Mouse (Mus musculus) embryonic facial prominence, embryonic 14.5 days (tissue): ENCODE measurements around the gene Cfap54. TPM values are rescaled to one million over a fixed set of nuclear protein-coding genes. Genes with fewer than 3 reads are reported as not detected.

Source experiments
- ATAC-seq: fragments of 200-750 bp; cut with Nextera tagmentation; 2 replicates; pipeline ENCODE4 v1.8.0; 2017; ENCODE audit warnings: low read depth, moderate number of reproducible peaks, moderate TSS enrichment
- DNase-seq: peaks from one replicate; pipeline ENCODE4 v3.0.0-alpha.2; 2015; ENCODE audit warnings: low spot score
- H3K27ac ChIP-seq: fragments of 300-500 bp; sonication (generic); replicated peaks from 2 replicates; pipeline ENCODE4 v1.5.1; 2014; ENCODE audit warnings: low read depth, mild to moderate bottlenecking, low read length, moderate library complexity
- H3K27me3 ChIP-seq: fragments of 300-500 bp; sonication (generic); replicated peaks from 2 replicates; pipeline ENCODE4 v1.6.1; 2014; ENCODE audit warnings: low read length; ENCODE audit not compliant: control insufficient read depth, insufficient read depth
- H3K36me3 ChIP-seq: fragments of 300-500 bp; sonication (generic); 2 replicates; pipeline ENCODE4 v1.6.1; 2014; ENCODE audit warnings: low read length, mixed read lengths; ENCODE audit not compliant: control insufficient read depth, insufficient read depth
- H3K4me1 ChIP-seq: fragments of 300-500 bp; sonication (generic); 2 replicates; pipeline ENCODE4 v1.6.1; 2014; ENCODE audit warnings: antibody characterized with exemption, low read length; ENCODE audit not compliant: control insufficient read depth, insufficient read depth
- H3K4me2 ChIP-seq: fragments of 300-500 bp; sonication (generic); 2 replicates; pipeline ENCODE4 v1.6.1; 2014; ENCODE audit warnings: low read depth, mild to moderate bottlenecking, low read length, moderate library complexity, mixed read lengths
- H3K4me3 ChIP-seq: fragments of 300-500 bp; sonication (generic); 2 replicates; pipeline ENCODE4 v1.5.1; 2014; ENCODE audit warnings: low read depth, mild to moderate bottlenecking, low read length
- H3K9ac ChIP-seq: fragments of 300-500 bp; sonication (generic); 2 replicates; pipeline ENCODE4 v1.6.1; 2014; ENCODE audit warnings: low read depth, mild to moderate bottlenecking, low read length, moderate library complexity, mixed read lengths
- H3K9me3 ChIP-seq: fragments of 300-500 bp; sonication (generic); 2 replicates; pipeline ENCODE4 v1.6.1; 2016; ENCODE audit warnings: low read length; ENCODE audit not compliant: control insufficient read depth
- WGBS: fragments of 180-500 bp; shearing (Covaris S2); extraction: QIAGEN DNeasy Blood & Tissue Kit; methylation state at CpG from one replicate; pipeline ENCODE4 v1.1.7; 2014; 5-methylcytosine and 5-hydroxymethylcytosine counted together
- polyA plus RNA-seq: library from polyadenylated mRNA; unstranded; fragments of >200 nt; fragmentation: Nextera tagmentation; extraction: Ambion mirVana; gene quantifications from 2 replicates; pipeline ENCODE4 v1.2.1, GENCODE M21; 2014

Gene Cfap54
- polyA plus RNA-seq, 1 experiment from 2014 or later, result 1.8 TPM

- DNase-seq (no peak), ATAC-seq (no peak)
- WGBS, result 68% methylated on average over 6 of the region's 6 CpGs
- H3K4me1 ChIP-seq, result no peaks in the 10 kb centered on the region
- no peak overlapping the region for H3K4me3 ChIP-seq
- H3K9ac ChIP-seq, result no peak overlapping the region
- H3K27ac ChIP-seq, result no peak overlapping the region
- no peak overlapping the region for H3K4me2 ChIP-seq
- H3K27me3 ChIP-seq, result no peaks in the 10 kb centered on the region
- no peaks in the 10 kb centered on the region for H3K36me3 ChIP-seq
- no peaks in the 10 kb centered on the region for H3K9me3 ChIP-seq
These were observed 8.8 kb upstream of the Cfap54 start for GRCm38 (mm10) chr10:93090241-93090640.

GRCm38 (mm10) chr10:93088396-93089048, 7.1 kb upstream of the Cfap54 start:
- no peaks in the 10 kb centered on the region for H3K27me3 ChIP-seq
- no peak for ATAC-seq
- WGBS, result 51% methylated on average over 11 of the region's 11 CpGs
- no peak overlapping the region for H3K4me3 ChIP-seq
- H3K4me2 ChIP-seq, result no peak overlapping the region
- H3K27ac ChIP-seq, result no peak overlapping the region
- no peaks in the 10 kb centered on the region; the same call in 1 of the 2 replicates for H3K4me1 ChIP-seq
- no peak for DNase-seq
- no peaks in the 10 kb centered on the region for H3K9me3 ChIP-seq
- no peak overlapping the region for H3K9ac ChIP-seq
- H3K36me3 ChIP-seq, result no peaks in the 10 kb centered on the region

- WGBS, result 62% methylated on average over 7 of the region's 7 CpGs
- no peaks in the 10 kb centered on the region for H3K36me3 ChIP-seq
- no peak overlapping the region for H3K4me2 ChIP-seq
- H3K4me3 ChIP-seq, result no peak overlapping the region
- ATAC-seq, result peak; percentile 57; the same call in 1 of the 2 replicates
- DNase-seq, result peak; percentile 33
- no peak overlapping the region for H3K9ac ChIP-seq
- no peaks in the 10 kb centered on the region for H3K27me3 ChIP-seq
- no peaks in the 10 kb centered on the region for H3K9me3 ChIP-seq
- no peak overlapping the region for H3K27ac ChIP-seq
- H3K4me1 ChIP-seq, result no peaks in the 10 kb centered on the region; the same call in 1 of the 2 replicates
These were observed 6.1 kb upstream of the Cfap54 start for GRCm38 (mm10) chr10:93087504-93087903.

GRCm38 (mm10) chr10:93083963-93084340, 2.5 kb upstream of the Cfap54 start:
- no peaks in the 10 kb centered on the region for H3K36me3 ChIP-seq
- no peaks in the 10 kb centered on the region; the same call in 1 of the 2 replicates for H3K27me3 ChIP-seq
- no peak for DNase-seq
- H3K27ac ChIP-seq, result no peak overlapping the region
- no peaks in the 10 kb centered on the region for H3K9me3 ChIP-seq
- H3K9ac ChIP-seq, result no peak overlapping the region
- WGBS, result 50% methylated on average over 8 of the region's 8 CpGs
- H3K4me2 ChIP-seq, result no peak overlapping the region
- peaks cover 8% of the 10 kb centered on the region; the same call in 1 of the 2 replicates for H3K4me1 ChIP-seq
- no peak for ATAC-seq
- no peak overlapping the region for H3K4me3 ChIP-seq

- H3K4me3 ChIP-seq, result peak overlapping the region; percentile 16
- no peaks in the 10 kb centered on the region; the same call in 1 of the 2 replicates for H3K27me3 ChIP-seq
- no peak overlapping the region for H3K9ac ChIP-seq
- DNase-seq, result no peak
- peaks cover 8% of the 10 kb centered on the region; the same call in 1 of the 2 replicates for H3K4me1 ChIP-seq
- H3K27ac ChIP-seq, result no peak overlapping the region
- 11% methylated on average over 17 of the region's 17 CpGs for WGBS
- peak overlapping the region; percentile 51 for H3K4me2 ChIP-seq
- ATAC-seq, result no peak
- no peaks in the 10 kb centered on the region for H3K9me3 ChIP-seq
- H3K36me3 ChIP-seq, result no peaks in the 10 kb centered on the region
These were observed 2.0 kb upstream of the Cfap54 start for GRCm38 (mm10) chr10:93083198-93083962.

GRCm38 (mm10) chr10:93079486-93079885, 1.9 kb downstream of the Cfap54 start:
- DNase-seq (no peak), ATAC-seq (no peak)
- H3K4me3 ChIP-seq, result no peak overlapping the region
- H3K4me2 ChIP-seq, result no peak overlapping the region
- 84% methylated on average over 3 of the region's 3 CpGs for WGBS
- no peak overlapping the region for H3K9ac ChIP-seq
- no peaks in the 10 kb centered on the region for H3K9me3 ChIP-seq
- no peak overlapping the region for H3K27ac ChIP-seq
- no peaks in the 10 kb centered on the region; the same call in 1 of the 2 replicates for H3K27me3 ChIP-seq
- peaks cover 8% of the 10 kb centered on the region; the same call in 1 of the 2 replicates for H3K4me1 ChIP-seq
- H3K36me3 ChIP-seq, result no peaks in the 10 kb centered on the region

- H3K9me3 ChIP-seq, result no peaks in the 10 kb centered on the region
- no peak for DNase-seq
- H3K27ac ChIP-seq, result no peak overlapping the region
- no peak for ATAC-seq
- 83% methylated on average over 11 of the region's 11 CpGs for WGBS
- H3K9ac ChIP-seq, result no peak overlapping the region
- no peak overlapping the region for H3K4me3 ChIP-seq
- no peaks in the 10 kb centered on the region; the same call in 1 of the 2 replicates for H3K27me3 ChIP-seq
- H3K4me1 ChIP-seq, result peaks cover 8% of the 10 kb centered on the region; the same call in 1 of the 2 replicates
- H3K4me2 ChIP-seq, result no peak overlapping the region
- H3K36me3 ChIP-seq, result no peaks in the 10 kb centered on the region
These were observed 3.4 kb downstream of the Cfap54 start for GRCm38 (mm10) chr10:93077935-93078479.

- Histone ChIP-seq H3K27me3 (no peaks in the 10 kb centered on the region), H3K9ac (no peak overlapping the region), H3K4me3 (no peak overlapping the region), H3K4me2 (no peak overlapping the region), H3K4me1 (peaks cover 4% of the 10 kb centered on the region; the same call in 1 of the 2 replicates), H3K36me3 (no peaks in the 10 kb centered on the region), H3K27ac (no peak overlapping the region), H3K9me3 (no peaks in the 10 kb centered on the region)
- DNase-seq (no peak), ATAC-seq (no peak)
- 84% methylated on average over 9 of the region's 9 CpGs for WGBS
These were observed 5.0 kb downstream of the Cfap54 start for GRCm38 (mm10) chr10:93076376-93076775.
